Mouse (Mus musculus) kidney, embryonic 14.5 days (tissue): ENCODE measurements around the gene Mxd1. TPM values are rescaled to one million over a fixed set of nuclear protein-coding genes. Genes with fewer than 3 reads are reported as not detected.

Experiments used
- ATAC-seq: fragments of 200-750 bp; cut with Nextera tagmentation; 2 replicates; pipeline ENCODE4 v1.8.0; 2017; ENCODE audit warnings: moderate number of reproducible peaks, mild to moderate bottlenecking, moderate TSS enrichment, moderate library complexity; ENCODE audit not compliant: low FRiP score, low TSS enrichment
- H3K27ac ChIP-seq: fragments of 300-500 bp; sonication (generic); 2 replicates; pipeline ENCODE4 v1.5.1; 2014; ENCODE audit warnings: low read depth, mild to moderate bottlenecking, low read length, moderate library complexity, mixed read lengths
- H3K27me3 ChIP-seq: fragments of 300-500 bp; sonication (generic); 2 replicates; pipeline ENCODE4 v1.6.1; 2014; ENCODE audit warnings: mild to moderate bottlenecking, low read length; ENCODE audit not compliant: control insufficient read depth, insufficient read depth
- H3K36me3 ChIP-seq: fragments of 300-500 bp; sonication (generic); 2 replicates; pipeline ENCODE4 v1.6.1; 2014; ENCODE audit warnings: low read length, mixed read lengths; ENCODE audit not compliant: control insufficient read depth, insufficient read depth
- H3K4me1 ChIP-seq: fragments of 300-500 bp; sonication (generic); 2 replicates; pipeline ENCODE4 v1.6.1; 2014; ENCODE audit warnings: low read length, mixed read lengths; ENCODE audit not compliant: control insufficient read depth, insufficient read depth
- H3K4me2 ChIP-seq: fragments of 300-500 bp; sonication (generic); replicated peaks from 2 replicates; pipeline ENCODE4 v1.6.1; 2014; ENCODE audit warnings: low read depth, mild to moderate bottlenecking, low read length
- H3K4me3 ChIP-seq: fragments of 300-500 bp; sonication (generic); 2 replicates; pipeline ENCODE4 v1.5.1; 2014; ENCODE audit warnings: mild to moderate bottlenecking, low read length
- H3K9ac ChIP-seq: fragments of 300-500 bp; sonication (generic); 2 replicates; pipeline ENCODE4 v1.6.1; 2014; ENCODE audit warnings: low read depth, mild to moderate bottlenecking, low read length, moderate library complexity
- H3K9me3 ChIP-seq: fragments of 300-500 bp; sonication (generic); 2 replicates; pipeline ENCODE4 v1.6.1; 2016; ENCODE audit warnings: low read length; ENCODE audit not compliant: control insufficient read depth
- WGBS: fragments of 180-500 bp; shearing (Covaris S2); extraction: QIAGEN DNeasy Blood & Tissue Kit; methylation state at CpG from one replicate; pipeline ENCODE4 v1.1.7; 2014; 5-methylcytosine and 5-hydroxymethylcytosine counted together
- polyA plus RNA-seq: library from polyadenylated mRNA; unstranded; fragments of >200 nt; fragmentation: Nextera tagmentation; extraction: Ambion mirVana; gene quantifications from 2 replicates; pipeline ENCODE4 v1.2.1, GENCODE M21; 2014

The Mxd1 gene
- polyA plus RNA-seq, 1 experiment from 2014 or later, result 8.8 TPM

- H3K9me3 ChIP-seq, result no peaks in the 10 kb centered on the region
- no peak overlapping the region for H3K27ac ChIP-seq
- H3K4me2 ChIP-seq, result no peak overlapping the region
- WGBS, result 22% methylated on average over 4 of the region's 4 CpGs
- H3K4me1 ChIP-seq, result no peaks in the 10 kb centered on the region
- H3K9ac ChIP-seq, result no peak overlapping the region
- H3K27me3 ChIP-seq, result no peaks in the 10 kb centered on the region
- no peaks in the 10 kb centered on the region for H3K36me3 ChIP-seq
- peak; percentile 39; the same call in 1 of the 2 replicates for ATAC-seq
- no peak overlapping the region for H3K4me3 ChIP-seq
These were observed 69.8 kb downstream of the Mxd1 start for GRCm38 (mm10) chr6:86599197-86599596.

- 77% methylated on average over 5 of the region's 5 CpGs for WGBS
- Histone ChIP-seq H3K4me2 (no peak overlapping the region), H3K4me1 (no peaks in the 10 kb centered on the region), H3K27me3 (no peaks in the 10 kb centered on the region), H3K27ac (no peak overlapping the region), H3K4me3 (no peak overlapping the region), H3K36me3 (no peaks in the 10 kb centered on the region), H3K9ac (no peak overlapping the region), H3K9me3 (no peaks in the 10 kb centered on the region)
- no peak for ATAC-seq
These were observed 70.2 kb downstream of the Mxd1 start for GRCm38 (mm10) chr6:86598742-86599193.

Other genes with a start within 250 kb of the Mxd1 start
- gene Gm44790, start 242.5 kb downstream of the Mxd1 start, polyA plus RNA-seq, result not detected in 2 replicates
- gene C87436, start 230.8 kb downstream of the Mxd1 start, polyA plus RNA-seq, result 23.3 and 23.5 TPM in 2 replicates
- gene Pcbp1, start 142.8 kb downstream of the Mxd1 start, polyA plus RNA-seq, result 475 and 492 TPM in 2 replicates
- gene Asprv1, start 41.0 kb downstream of the Mxd1 start, polyA plus RNA-seq, result 0.50 and 0.61 TPM in 2 replicates
- 125 and 142 TPM in 2 replicates for gene Snrnp27, start 15.4 kb upstream of the Mxd1 start, polyA plus RNA-seq
- 27.0 and 38.3 TPM in 2 replicates for gene Gmcl1, start 64.2 kb upstream of the Mxd1 start, polyA plus RNA-seq
- 28.1 and 34.7 TPM in 2 replicates for gene Anxa4, start 124.4 kb upstream of the Mxd1 start, polyA plus RNA-seq
- gene Aak1, start 180.4 kb upstream of the Mxd1 start, polyA plus RNA-seq, result 11.2 and 18.2 TPM in 2 replicates